Mouse (Mus musculus) C2C12 (cell line): ENCODE results near the gene Sox6.

Experiments used
- CTCF ChIP-seq: IDR thresholded peaks from one replicate; pipeline ENCODE4 v1.5.1; 2011; ENCODE audit not compliant: control insufficient read depth, insufficient read depth, insufficient read length
- FOSL1 ChIP-seq: IDR thresholded peaks from one replicate; pipeline ENCODE4 v1.8.0; 2011; ENCODE audit warnings: mild to moderate bottlenecking, low read length; ENCODE audit not compliant: poor library complexity, insufficient read depth, severe bottlenecking
- MYOD1 ChIP-seq: IDR thresholded peaks from one replicate; pipeline ENCODE4 v1.6.1; 2011; ENCODE audit warnings: low read depth; ENCODE audit not compliant: control insufficient read depth, insufficient read length
- MYOG ChIP-seq: IDR thresholded peaks from one replicate; pipeline ENCODE4 v1.6.1; 2011; ENCODE audit not compliant: control insufficient read depth, insufficient read length; ENCODE audit errors: extremely low read depth
- USF1 ChIP-seq: IDR thresholded peaks from one replicate; pipeline ENCODE4 v1.6.1; 2011; ENCODE audit warnings: low read depth, mild to moderate bottlenecking, control low read depth, moderate library complexity

DNA sequence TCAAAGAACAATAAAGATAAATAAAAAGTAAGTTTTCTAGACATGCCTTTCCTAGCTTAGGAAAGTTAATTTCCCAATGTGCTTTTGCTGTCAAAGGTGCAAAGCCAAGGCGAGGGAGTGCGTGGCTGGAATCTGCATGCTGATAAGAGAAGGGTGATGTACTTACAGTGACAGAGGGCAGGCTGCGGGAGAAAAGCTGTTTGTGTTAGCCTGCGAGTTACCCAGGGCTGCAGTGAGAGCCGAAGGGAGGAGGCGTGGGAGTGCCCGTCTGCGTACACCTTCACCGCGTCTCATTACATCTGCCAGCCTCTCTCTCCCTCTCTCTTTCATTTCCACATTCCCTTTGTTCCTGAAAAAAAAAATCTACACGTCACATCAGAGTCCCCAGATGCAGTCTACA is at the start of gene Sox6:
- TF ChIP-seq CTCF, result no peak
- TF ChIP-seq MYOG, result no peak
- no peak for TF ChIP-seq MYOD1
- TF ChIP-seq USF1, result no peak
- TF ChIP-seq FOSL1, result no peak
